Mouse (Mus musculus) mouse embryonic stem cell (cell line): ENCODE data around the gene Gm45521.

Source experiments
- in situ Hi-C, 2 experiments: fragments of 300-500 bp; cut with MboI; formaldehyde crosslinking; loops; 1 replicate in 1 of 2; 3 replicates in 1 of 2; pipeline ENCODE4 v1.14.3; 2019 to 2020; ENCODE audit warnings: low sequenced_read_pairs in 2 of 2, low pct_unique_long_range_greater_than_20kb in 1 of 2, mixed read lengths in 1 of 2; ENCODE audit not compliant: unreplicated experiment in 1 of 2

Gm45521 gene

DNA sequence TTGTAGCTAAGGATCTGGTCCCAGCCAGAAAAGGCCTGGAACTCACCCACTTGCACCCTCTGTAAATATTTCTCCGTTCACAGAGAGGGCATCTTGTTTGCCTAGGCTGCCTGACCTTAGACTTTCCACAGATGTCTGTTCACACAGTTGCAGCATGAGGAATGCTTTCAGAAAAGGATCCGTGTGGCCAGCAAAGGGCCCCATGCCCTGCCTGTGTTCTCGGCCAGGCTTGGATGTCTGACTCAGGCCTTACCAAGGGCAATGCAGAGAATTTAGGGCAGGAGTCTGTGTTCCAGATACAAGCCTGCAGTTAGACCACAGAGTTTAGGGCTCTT, 13.3 kb upstream of the Gm45521 start:
- in situ Hi-C loops = no loop called here

DNA sequence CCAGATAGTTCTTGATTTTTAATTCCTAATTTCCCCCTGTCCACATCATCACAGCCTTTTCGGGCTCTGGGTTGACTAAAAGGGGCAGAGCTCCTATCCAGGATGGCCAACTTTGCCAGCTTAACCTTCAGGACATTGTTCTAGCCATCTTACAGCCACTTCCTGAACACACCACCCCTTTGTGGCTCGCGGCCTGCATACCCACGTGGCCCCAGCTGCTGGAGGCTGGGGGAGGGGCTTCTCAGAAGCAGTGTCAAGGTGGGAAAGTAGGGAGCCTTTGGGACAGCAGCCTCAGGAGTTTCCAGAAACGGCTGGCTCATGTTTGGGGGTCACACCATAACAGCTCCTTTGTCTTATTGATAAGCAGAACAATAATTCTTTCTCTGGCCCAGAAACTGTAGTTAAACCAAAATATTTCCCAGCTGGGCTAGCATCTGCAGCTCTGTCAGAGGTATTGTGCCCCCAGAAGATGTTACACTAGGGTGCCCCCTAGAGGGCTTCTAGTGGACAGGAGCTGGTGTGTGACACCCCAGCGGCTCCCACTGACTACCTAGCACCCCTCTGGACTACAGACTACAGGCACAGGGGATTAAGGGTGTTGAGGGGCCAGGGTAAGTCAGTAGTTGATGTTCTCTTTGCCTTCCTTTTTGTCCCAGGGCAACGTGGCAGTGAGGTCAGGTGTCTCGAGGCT, 12.6 kb upstream of the Gm45521 start:
- in situ Hi-C loops = no loop called here

DNA sequence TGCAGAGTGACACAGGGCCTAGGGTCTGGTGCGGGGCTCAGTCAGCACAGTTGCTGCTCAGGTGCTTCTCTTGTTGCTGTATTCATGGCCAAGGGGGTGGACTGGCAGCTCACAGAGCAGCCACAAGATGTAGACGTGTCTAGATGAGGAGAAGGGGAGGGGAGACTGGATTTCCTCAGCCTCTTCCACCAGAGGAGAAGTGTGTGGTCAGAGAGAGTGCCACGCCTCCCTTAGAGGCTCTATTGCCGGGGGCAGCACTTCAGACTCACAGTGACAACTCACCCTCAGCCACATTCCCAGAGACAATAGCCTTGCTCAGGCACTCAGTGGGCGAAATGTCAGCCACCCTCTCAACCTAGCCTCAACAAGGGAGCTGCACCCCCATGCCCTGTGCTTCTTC, 11.8 kb upstream of the Gm45521 start:
- in situ Hi-C loops = no loop called here

DNA sequence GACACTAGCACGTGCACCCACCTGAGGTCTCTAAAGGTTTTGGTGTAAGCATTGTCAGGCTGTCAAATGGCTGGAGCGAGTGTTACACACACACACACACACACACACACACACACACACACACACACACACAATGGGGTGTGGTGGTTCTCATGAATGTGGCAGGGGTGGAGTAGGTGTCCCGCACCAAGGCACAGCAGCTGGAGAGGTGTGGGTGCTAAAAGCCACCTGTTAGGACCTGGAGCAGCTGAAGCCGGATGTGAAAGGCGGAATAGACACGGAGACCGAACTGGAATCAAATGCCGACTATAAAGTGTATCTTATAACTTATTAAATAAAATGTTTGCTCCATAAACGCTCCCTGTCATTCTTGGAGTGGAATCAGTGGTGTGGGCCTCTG, 5.9 kb upstream of the Gm45521 start:
- in situ Hi-C loops = loop anchor here in 1 of 2 experiments (10.0 kb wide), 1 partner anchor 136 kb away; the partner anchor contains the start of gene Flnb

DNA sequence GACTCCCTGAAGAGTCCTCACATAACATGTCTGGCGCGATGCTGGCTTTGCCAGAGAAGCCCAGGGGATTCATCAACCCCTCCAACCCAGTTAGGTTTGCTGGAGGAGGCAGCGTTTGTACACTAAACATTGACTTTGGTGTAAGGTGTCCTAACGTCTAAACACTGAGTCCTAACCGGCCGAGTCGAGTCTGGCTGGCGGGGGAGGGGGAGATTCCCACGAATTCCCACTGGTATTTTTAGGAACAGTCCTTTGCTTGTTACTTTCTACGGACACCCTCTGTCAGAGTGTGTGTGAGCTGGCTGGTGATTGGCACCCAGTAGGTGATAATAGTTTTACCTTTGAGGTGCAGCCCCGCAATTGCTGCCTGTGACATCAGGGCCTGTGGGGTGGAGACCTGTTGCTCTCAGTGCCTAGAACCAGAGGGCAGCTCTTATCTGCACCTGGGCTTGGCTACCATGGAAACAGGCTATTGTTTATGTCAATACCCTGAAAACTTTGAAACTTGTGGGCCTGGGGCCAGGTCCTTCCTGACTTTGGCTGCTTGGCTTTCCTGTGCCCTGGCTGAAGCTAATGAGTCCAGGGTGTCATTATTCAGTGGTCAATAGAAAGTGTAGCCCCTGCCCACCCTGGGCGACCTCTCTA, 4.4 kb upstream of the Gm45521 start:
- in situ Hi-C loops = loop anchor here in 1 of 2 experiments (10.0 kb wide), 1 partner anchor 138 kb away; the partner anchor contains the start of gene Flnb

DNA sequence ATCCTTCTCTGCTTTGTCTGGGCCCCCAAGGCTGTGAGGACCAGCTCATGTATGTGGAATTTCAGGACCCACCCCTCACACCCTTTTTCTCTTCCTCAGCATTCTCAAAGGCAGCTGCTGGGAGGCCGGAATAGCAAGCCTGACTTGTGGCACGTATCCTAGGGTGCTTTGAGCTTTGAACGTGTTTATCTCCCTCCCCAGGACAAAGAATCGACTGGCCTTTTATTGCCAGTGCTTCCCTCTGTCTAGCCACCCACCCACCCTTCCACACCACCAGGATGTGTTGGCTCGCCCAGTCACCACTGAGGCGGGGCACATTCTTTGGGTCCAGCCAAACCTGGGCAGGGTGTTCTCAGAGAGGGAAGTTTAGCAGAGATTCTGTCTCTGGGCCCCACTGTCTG, 3.0 kb upstream of the Gm45521 start:
- in situ Hi-C loops = loop anchor here in 1 of 2 experiments (10.0 kb wide), 1 partner anchor 139 kb away; the partner anchor contains the start of gene Flnb

DNA sequence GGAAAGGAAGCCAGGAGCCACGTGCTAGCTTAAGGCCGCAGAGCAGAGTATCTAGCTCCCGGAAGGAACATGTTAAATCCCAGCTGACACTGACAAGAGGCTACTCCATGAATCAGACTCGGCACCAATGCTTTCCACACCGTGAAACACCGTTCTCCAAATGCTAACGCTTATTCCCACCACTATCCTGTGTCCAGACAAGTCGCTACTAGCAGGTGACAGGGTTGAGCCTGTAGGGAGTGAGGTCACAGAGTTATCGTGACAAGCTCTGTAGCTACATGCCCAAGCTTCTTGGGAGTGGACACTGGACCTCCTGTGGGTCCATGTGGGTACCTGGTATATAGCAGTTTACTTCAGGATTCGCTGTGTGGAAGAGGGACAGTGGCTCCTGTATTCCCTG, 661 bp upstream of the Gm45521 start:
- in situ Hi-C loops = loop anchor here in 1 of 2 experiments (10.0 kb wide), 1 partner anchor 142 kb away; the partner anchor contains the start of gene Flnb

DNA sequence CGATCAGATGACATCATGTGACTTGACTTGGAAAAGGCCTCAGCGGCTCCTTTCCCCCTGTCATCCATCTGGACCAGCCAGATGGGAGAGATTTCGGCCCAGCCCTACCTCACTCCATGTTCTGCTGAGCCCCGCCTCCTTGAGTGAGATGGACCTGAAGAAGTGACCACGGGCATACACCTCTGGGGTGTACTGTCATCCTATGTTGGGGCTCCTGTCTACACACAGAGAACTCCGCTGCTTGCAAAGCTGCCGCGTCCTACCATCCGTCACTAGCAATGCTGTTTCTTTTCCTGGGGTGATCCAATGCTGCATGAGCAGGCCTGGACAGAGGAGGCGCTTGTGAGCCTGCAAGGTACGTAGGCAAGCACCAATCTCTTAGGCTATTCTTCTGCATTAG, 3.5 kb downstream of the Gm45521 start:
- in situ Hi-C loops = loop anchor here in 1 of 2 experiments (5.0 kb wide), 1 partner anchor 82 kb away; no protein-coding TSS in a partner anchor

DNA sequence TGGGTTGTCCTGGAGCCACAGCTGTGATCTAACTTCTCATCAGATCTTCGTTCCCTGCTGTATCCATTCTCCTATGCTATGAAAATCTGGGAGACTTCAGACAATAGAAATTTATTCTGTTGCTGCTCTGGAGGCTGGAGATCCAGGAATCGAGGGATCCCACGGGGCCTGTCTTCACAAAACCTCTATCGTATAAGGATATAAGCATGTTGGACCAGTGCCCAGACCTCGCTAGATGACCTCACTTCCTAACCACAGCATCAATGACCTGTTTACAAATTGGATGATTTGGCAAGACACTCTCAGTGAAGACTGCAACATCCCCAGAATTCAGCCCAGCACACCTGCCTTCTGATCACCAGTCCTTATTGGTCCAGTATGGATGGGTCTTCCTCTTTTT, 4.6 kb downstream of the Gm45521 start:
- in situ Hi-C loops = loop anchor here in 1 of 2 experiments (5.0 kb wide), 1 partner anchor 81 kb away; no protein-coding TSS in a partner anchor

DNA sequence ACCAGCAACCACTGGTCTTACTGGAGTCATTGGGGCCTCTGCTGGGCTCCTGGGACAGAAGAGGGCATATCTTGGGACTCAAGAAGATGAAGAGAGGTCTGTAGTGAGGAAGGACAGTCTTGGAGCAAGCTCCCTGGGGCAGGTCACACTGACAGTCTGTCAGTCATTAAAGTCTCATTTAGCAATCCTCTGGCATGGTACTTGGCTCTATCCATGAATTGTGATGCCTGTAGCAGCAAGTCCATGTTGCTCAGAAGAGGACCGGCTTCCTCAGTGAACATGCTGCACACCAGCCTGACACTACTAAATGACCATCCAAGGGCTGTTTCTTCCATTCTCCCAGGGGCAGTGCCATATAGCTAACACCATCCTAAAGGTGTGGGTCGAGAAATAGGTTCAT, 5.5 kb downstream of the Gm45521 start:
- in situ Hi-C loops = loop anchor here in 1 of 2 experiments (5.0 kb wide), 1 partner anchor 80 kb away; no protein-coding TSS in a partner anchor

DNA sequence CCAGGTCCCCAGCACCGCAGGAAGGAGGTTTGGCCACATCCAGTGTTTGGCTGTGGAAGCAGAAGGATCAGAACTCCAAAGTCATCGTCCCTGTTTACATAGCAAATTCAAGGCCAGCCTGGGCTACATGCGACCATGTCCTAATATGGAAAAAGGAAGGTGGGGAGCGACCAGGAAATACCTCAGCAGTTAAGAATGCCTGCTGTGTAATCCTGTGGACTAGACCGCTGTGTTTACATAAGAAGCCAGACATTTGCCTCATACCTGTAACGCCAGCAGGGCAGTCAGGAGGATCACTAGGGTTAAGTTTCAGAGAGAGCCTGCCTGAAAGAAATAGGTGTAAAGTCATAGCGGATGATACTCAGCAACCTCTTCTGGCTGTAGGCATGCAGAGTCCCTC, 6.1 kb downstream of the Gm45521 start:
- in situ Hi-C loops = loop anchor here in 1 of 2 experiments (5.0 kb wide), 1 partner anchor 79 kb away; no protein-coding TSS in a partner anchor

DNA sequence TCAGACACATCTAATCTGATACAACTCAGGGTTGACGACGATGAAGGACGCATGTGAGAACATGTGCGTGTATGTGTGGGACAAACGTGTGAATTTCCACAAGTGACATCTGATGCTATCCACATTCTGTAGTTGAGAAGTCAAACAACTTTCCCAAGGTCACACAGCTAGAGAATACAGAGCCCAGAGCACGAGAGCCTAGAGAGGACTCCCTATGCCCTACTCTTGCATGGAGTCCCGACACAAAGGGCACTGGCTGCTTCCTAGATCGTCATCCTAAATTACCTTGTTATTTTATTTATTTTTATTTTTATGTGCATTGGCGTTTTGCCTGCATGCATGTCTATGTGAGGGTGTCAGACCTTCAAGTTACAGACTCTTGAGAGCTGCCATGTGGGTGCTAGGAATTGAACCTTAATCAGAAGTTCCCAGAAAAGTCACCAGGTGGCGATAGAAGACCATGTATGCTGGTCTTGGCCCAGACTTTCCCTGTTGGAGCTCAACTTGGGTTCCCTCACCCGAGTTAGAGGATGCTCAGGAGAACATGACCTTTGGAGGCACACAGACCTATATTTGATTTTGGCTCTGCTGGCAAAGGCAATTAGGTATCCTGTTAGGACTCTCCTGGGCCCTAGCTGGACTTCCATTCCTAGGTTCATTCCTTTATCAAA, 7.3 kb downstream of the Gm45521 start:
- in situ Hi-C loops = loop anchor here in 1 of 2 experiments (5.0 kb wide), 1 partner anchor 78 kb away; no protein-coding TSS in a partner anchor

DNA sequence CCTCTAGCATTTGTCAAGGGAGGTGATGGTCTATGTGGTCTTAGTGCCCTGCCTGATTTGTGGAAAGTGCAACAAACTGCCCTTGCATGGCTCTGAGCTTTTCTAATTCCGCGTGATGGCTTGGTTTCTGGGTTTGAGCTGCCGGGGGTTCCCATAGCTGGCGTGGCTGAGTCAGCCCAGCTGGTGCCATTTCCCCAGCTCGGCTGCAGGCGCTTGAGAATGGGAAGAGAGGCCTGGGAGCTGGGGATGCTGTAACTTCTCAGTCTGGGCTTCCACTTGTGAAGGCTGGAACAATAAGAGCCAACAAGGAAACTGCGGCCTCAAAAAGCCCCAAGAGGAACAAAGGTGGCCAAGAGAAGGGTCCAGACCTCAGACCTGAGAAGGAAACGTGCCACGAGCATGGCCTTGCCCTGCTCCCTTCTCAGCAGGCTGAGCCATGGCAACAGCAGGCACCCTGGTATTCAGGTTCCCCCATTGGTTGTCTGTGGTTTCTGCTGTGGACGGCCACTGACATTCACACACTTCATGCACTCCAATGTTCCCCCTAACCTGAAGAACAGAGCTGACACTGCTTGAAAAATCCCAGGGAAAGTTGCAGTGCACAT, 14.9 kb downstream of the Gm45521 start:
- in situ Hi-C loops = loop anchor here in 1 of 2 experiments (10.0 kb wide), 1 partner anchor 363 kb away; no protein-coding TSS in a partner anchor

DNA sequence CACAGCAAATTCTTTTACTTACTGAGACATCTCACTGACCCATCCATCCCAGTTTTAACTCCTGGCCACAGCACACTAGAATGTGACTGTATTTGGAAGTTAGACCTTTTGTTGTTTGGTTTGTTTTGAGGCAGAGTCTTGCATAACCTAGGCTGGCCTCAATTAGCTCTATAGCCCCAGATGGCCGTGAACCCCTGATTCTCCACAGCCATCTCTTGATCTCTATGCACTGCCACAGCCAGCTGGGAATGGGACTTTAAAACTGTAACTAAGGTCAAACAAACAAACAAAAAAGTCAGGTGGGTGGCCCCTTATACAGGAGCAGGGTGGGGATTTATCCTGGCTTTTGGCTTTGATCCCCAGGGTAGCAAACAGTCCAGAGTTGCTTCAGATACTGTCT, 17.6 kb downstream of the Gm45521 start:
- in situ Hi-C loops = loop anchor here (10.0 to 25.0 kb wide), 3 partner anchors 163 to 363 kb away; no protein-coding TSS in a partner anchor

DNA sequence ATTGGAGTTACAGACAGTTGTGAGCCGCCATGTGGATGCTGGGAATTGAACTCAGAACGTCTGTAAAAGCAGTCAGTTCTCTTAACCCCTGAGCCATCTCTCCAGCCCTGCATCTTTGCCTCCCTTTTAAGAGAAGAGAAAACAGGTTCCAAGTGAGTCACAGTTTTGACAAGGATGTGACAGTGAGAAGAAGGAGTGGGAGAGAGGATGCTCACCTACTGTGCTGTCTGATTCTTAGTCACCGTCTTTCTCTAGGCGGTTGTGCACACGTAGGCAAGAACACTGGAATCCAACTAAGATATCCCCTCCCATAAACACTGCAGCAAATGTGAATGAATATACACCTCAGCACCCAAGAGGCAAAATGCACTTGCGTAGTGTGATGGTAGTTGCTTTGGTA, 18.1 kb downstream of the Gm45521 start:
- in situ Hi-C loops = loop anchor here (10.0 to 25.0 kb wide), 3 partner anchors 162 to 362 kb away; no protein-coding TSS in a partner anchor

DNA sequence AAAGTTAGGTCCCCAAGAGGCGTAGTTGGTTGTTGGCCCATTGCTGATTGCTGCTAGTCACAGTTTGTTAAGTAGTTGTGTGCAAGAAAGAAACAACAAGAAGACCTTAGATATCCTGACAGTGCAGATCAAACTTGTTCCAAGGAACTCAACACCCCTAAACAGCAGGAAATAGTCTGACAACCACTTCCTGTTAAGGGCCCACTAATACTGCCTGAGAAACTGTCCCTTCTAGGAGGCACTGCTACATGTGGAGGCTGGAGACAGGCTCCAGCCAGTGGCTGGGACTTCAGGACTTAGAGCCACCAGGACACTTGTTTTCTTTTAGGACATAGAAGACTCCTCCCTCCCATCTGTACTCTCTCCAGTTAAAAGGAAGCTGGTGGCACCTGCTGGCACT, 20.4 kb downstream of the Gm45521 start:
- in situ Hi-C loops = loop anchor here (10.0 to 25.0 kb wide), 3 partner anchors 160 to 360 kb away; no protein-coding TSS in a partner anchor

DNA sequence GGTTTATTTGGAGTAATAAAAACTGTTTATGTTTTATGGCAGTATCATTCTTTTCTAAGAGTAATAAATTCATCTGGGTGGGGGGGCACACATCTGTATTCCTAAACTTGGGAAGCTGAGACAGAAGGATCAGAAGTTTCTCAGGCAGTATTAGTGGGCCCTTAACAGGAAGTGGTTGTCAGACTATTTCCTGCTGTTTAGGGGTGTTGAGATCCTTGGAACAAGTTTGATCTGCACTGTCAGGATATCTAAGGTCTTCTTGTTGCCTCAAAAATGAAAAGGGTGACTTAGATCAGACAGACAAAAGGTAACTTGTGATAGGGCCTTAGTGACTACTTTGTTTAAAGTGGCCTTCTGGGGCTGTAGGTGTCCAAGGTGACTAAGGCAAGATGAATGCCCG, 21.1 kb downstream of the Gm45521 start:
- in situ Hi-C loops = loop anchor here (10.0 to 25.0 kb wide), 3 partner anchors 159 to 359 kb away; no protein-coding TSS in a partner anchor

DNA sequence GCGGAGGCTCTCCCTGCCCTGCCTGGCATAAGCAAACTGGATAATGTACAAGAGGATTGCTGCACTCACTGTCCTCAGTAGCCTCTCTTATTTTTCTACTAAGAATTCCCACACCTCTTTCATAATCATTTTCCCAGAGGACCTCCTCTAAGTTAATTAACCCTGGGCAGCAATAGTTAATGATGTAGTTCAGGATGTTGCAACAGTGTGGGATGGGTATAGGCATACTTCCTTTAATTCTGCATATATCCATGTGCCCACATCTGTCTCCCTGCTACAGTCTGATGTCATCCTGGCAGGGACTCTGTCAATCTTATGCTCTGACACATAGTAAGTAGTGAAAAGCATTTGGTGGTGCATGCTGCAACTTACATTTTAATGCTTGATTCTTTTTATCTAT, 24.1 kb downstream of the Gm45521 start:
- in situ Hi-C loops = loop anchor here in 1 of 2 experiments (25.0 kb wide), 2 partner anchors 156 to 356 kb away; no protein-coding TSS in a partner anchor
